ENCODE assay signal across 19 mouse cellular contexts in genomic region chr12:7709102-7709501, GRCm38 (mm10).
DNase-seq lines count a peak whose midpoint lies in the region; ATAC-seq and TF ChIP-seq lines count a peak whose summit lies in the region.
"Had no signal": no experiment of that assay in that cellular context is flagged by ENCODE, and none has a peak within 500 bp of the region (broad histone marks: within the 10 kb centered on the region; RNA-seq: fewer than 3 reads in every experiment).

No protein-coding gene starts in this region.

- H3K4me3 ChIP-seq in hindbrain, embryonic 11.5 days (ENCODE audit: low read depth, low read length) = no peak overlapping the region
- no peak overlapping the region for H3K4me3 ChIP-seq in hindbrain, embryonic 16.5 days (ENCODE audit: low read length)
- no peak overlapping the region for H3K4me3 ChIP-seq in midbrain, postnatal 0 days (ENCODE audit: low read depth, low read length)
- no peak overlapping the region for H3K4me3 ChIP-seq in midbrain, embryonic 10.5 days
- no peak overlapping the region for H3K4me3 ChIP-seq in hindbrain, embryonic 12.5 days
- H3K4me3 ChIP-seq: embryonic facial prominence, embryonic 13.5 days; forebrain, embryonic 13.5 days; heart, embryonic 12.5 days; hindbrain, embryonic 15.5 days had no signal

- no peaks in the 10 kb centered on the region for H3K36me3 ChIP-seq in hindbrain, embryonic 11.5 days (ENCODE audit: control insufficient read depth, insufficient read depth, low read length)
- H3K36me3 ChIP-seq in hindbrain, embryonic 16.5 days (ENCODE audit: control insufficient read depth, insufficient read depth, low read length) = no peaks in the 10 kb centered on the region
- no peaks in the 10 kb centered on the region for H3K36me3 ChIP-seq in midbrain, postnatal 0 days (ENCODE audit: insufficient read depth, low read length)
- H3K36me3 ChIP-seq in midbrain, embryonic 10.5 days = no peaks in the 10 kb centered on the region
- no peaks in the 10 kb centered on the region for H3K36me3 ChIP-seq in hindbrain, embryonic 12.5 days
- H3K36me3 ChIP-seq: embryonic facial prominence, embryonic 13.5 days; heart, embryonic 12.5 days; hindbrain, embryonic 15.5 days had no signal

- ATAC-seq in hindbrain, embryonic 11.5 days (ENCODE audit: low FRiP score) = peak; percentile 83
- no peak for ATAC-seq in hindbrain, embryonic 16.5 days
- no peak for ATAC-seq in midbrain, postnatal 0 days (ENCODE audit: low FRiP score)
- peak; percentile 52; the same call in 1 of the 2 replicates for ATAC-seq in hindbrain, embryonic 12.5 days (ENCODE audit: low FRiP score)
- ATAC-seq: forebrain, embryonic 13.5 days; forebrain, postnatal 0 days had no signal

- H3K9me3 ChIP-seq in hindbrain, embryonic 11.5 days (ENCODE audit: control insufficient read depth, low read length) = no peaks in the 10 kb centered on the region
- no peaks in the 10 kb centered on the region; the same call in 1 of the 2 replicates for H3K9me3 ChIP-seq in hindbrain, embryonic 16.5 days (ENCODE audit: control insufficient read depth, low read length)
- no peaks in the 10 kb centered on the region for H3K9me3 ChIP-seq in midbrain, postnatal 0 days (ENCODE audit: low read length)
- H3K9me3 ChIP-seq in midbrain, embryonic 10.5 days (replicated peaks) = no peaks in the 10 kb centered on the region
- no peaks in the 10 kb centered on the region for H3K9me3 ChIP-seq in hindbrain, embryonic 12.5 days (replicated peaks)
- H3K9me3 ChIP-seq: embryonic facial prominence, embryonic 13.5 days; forebrain, embryonic 13.5 days; heart, embryonic 12.5 days; hindbrain, embryonic 15.5 days had no signal

- peak; percentile 16 for DNase-seq in hindbrain, embryonic 11.5 days (ENCODE audit: low spot score)
- DNase-seq in midbrain, postnatal 0 days (ENCODE audit: low spot score) = peak; percentile 8
- DNase-seq in midbrain, embryonic 10.5 days (ENCODE audit: low spot score) = no peak
- no peak for DNase-seq in gastrocnemius, postnatal 10 days
- no peak for DNase-seq in adrenal gland, postnatal 4 days (ENCODE audit: low spot score in 2 of 2)
- DNase-seq: adrenal gland, adult 2 months; adrenal gland, postnatal 25 days; cerebellum, adult 11 months; cerebellum, adult 8-10 months; cerebellum, postnatal 14 days; forebrain, postnatal 0 days; gastrocnemius, postnatal 25 days had no signal

- H3K4me2 ChIP-seq in hindbrain, embryonic 11.5 days (replicated peaks; ENCODE audit: low read depth, low read length) = no peak overlapping the region
- no peak overlapping the region for H3K4me2 ChIP-seq in hindbrain, embryonic 16.5 days (ENCODE audit: low read length)
- no peak overlapping the region for H3K4me2 ChIP-seq in midbrain, postnatal 0 days (ENCODE audit: low read depth, low read length, poor library complexity, severe bottlenecking)
- H3K4me2 ChIP-seq in hindbrain, embryonic 12.5 days (replicated peaks) = no peak overlapping the region
- H3K4me2 ChIP-seq: embryonic facial prominence, embryonic 13.5 days; forebrain, embryonic 13.5 days; heart, embryonic 12.5 days; hindbrain, embryonic 15.5 days had no signal

- H3K4me1 ChIP-seq in hindbrain, embryonic 11.5 days (replicated peaks; ENCODE audit: control insufficient read depth, insufficient read depth, low read length) = no peaks in the 10 kb centered on the region
- no peaks in the 10 kb centered on the region for H3K4me1 ChIP-seq in hindbrain, embryonic 16.5 days (ENCODE audit: control insufficient read depth, insufficient read depth, low read depth, low read length)
- H3K4me1 ChIP-seq in midbrain, postnatal 0 days (ENCODE audit: insufficient read depth, low read length) = no peaks in the 10 kb centered on the region
- peaks cover 13% of the 10 kb centered on the region for H3K4me1 ChIP-seq in midbrain, embryonic 10.5 days
- 0 out of 2 replicates have a peak, but pooled peaks cover 3% of the 10 kb centered on the region for H3K4me1 ChIP-seq in hindbrain, embryonic 12.5 days
- H3K4me1 ChIP-seq: embryonic facial prominence, embryonic 13.5 days; forebrain, embryonic 13.5 days; heart, embryonic 12.5 days had no signal

- TF ChIP-seq CTCF in midbrain, postnatal 0 days (IDR thresholded peaks at IDR 0.05) = no peak

- no peaks in the 10 kb centered on the region for H3K27me3 ChIP-seq in hindbrain, embryonic 11.5 days (ENCODE audit: control insufficient read depth, insufficient read depth, low read length)
- no peaks in the 10 kb centered on the region for H3K27me3 ChIP-seq in hindbrain, embryonic 16.5 days (replicated peaks; ENCODE audit: control insufficient read depth, insufficient read depth, low read length)
- no peaks in the 10 kb centered on the region for H3K27me3 ChIP-seq in midbrain, postnatal 0 days (ENCODE audit: insufficient read depth, low read length)
- no peaks in the 10 kb centered on the region for H3K27me3 ChIP-seq in midbrain, embryonic 10.5 days (ENCODE audit: low read depth, poor library complexity, severe bottlenecking)
- H3K27me3 ChIP-seq in hindbrain, embryonic 12.5 days = no peaks in the 10 kb centered on the region
- H3K27me3 ChIP-seq: CH12.LX; embryonic facial prominence, embryonic 13.5 days; forebrain, embryonic 13.5 days; heart, embryonic 12.5 days; hindbrain, embryonic 15.5 days had no signal

- H3K9ac ChIP-seq in hindbrain, embryonic 11.5 days (ENCODE audit: low read depth, low read length) = no peak overlapping the region
- no peak overlapping the region for H3K9ac ChIP-seq in hindbrain, embryonic 16.5 days (ENCODE audit: low read depth, low read length)
- no peak overlapping the region for H3K9ac ChIP-seq in midbrain, postnatal 0 days (replicated peaks; ENCODE audit: low read length, poor library complexity, severe bottlenecking)
- H3K9ac ChIP-seq in hindbrain, embryonic 12.5 days = no peak overlapping the region
- H3K9ac ChIP-seq: embryonic facial prominence, embryonic 13.5 days; forebrain, embryonic 13.5 days; forebrain, postnatal 0 days; heart, embryonic 12.5 days; hindbrain, embryonic 15.5 days had no signal

- H3K27ac ChIP-seq in hindbrain, embryonic 11.5 days (ENCODE audit: low read depth, low read length) = no peak overlapping the region
- H3K27ac ChIP-seq in hindbrain, embryonic 16.5 days (ENCODE audit: low read depth, low read length) = no peak overlapping the region
- H3K27ac ChIP-seq in midbrain, postnatal 0 days (ENCODE audit: low read depth, low read length) = no peak overlapping the region
- H3K27ac ChIP-seq in midbrain, embryonic 10.5 days (replicated peaks) = no peak overlapping the region
- no peak overlapping the region for H3K27ac ChIP-seq in hindbrain, embryonic 12.5 days
- H3K27ac ChIP-seq: embryonic facial prominence, embryonic 13.5 days; forebrain, embryonic 13.5 days; hindbrain, embryonic 15.5 days had no signal

- 31% methylated on average over 5 of the region's 5 CpGs for WGBS in hindbrain, embryonic 11.5 days
- WGBS in hindbrain, embryonic 16.5 days = 20% methylated on average over 5 of the region's 5 CpGs
- WGBS in midbrain, postnatal 0 days = 14% methylated on average over 5 of the region's 5 CpGs
- WGBS in midbrain, embryonic 10.5 days = 68% methylated on average over 5 of the region's 5 CpGs
- WGBS in hindbrain, embryonic 12.5 days = 30% methylated on average over 5 of the region's 5 CpGs

Comparison
In these comparisons a context has a peak if more than half of its experiments do, and no peak if none do; other contexts are left out.
1. ATAC-seq: peak in hindbrain, embryonic 11.5 days (single experiment) and hindbrain, embryonic 12.5 days (single experiment); none in hindbrain, embryonic 16.5 days (single experiment) and midbrain, postnatal 0 days (single experiment).
2. DNase-seq: peak in hindbrain, embryonic 11.5 days (single experiment) and midbrain, postnatal 0 days (single experiment); none in midbrain, embryonic 10.5 days (single experiment), gastrocnemius, postnatal 10 days (single experiment) and adrenal gland, postnatal 4 days (0 of 2).